Comparison of ENCODE assay signal across 11 mouse cellular contexts in the genomic region with DNA sequence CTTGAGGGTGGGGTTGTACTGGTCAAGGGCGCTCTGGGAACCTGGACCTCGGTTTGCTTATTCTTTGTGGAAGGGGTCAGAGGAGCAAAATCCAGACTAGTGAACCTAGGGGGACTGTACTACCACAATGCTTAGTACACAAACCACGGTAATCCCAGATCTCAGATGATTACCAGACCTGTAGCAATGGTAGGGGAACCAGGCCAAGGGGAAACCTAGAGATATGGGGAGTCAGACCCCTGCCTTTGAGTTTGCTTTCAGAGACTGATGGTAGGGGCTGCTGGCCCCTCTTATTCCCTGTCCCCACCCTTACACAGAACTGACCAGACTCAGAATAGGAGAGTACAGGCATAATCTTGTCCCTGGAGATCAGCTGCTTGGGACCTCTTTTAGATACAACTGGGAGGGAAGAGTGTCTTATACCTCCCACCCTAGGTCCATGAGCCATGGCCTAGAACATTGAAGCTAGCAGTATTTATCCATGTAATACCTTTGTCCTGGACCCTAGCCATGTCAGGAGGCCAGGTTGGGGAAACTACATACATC. TPM values are rescaled to one million over a fixed set of nuclear protein-coding genes. Genes with fewer than 3 reads are reported as not detected.
DNase-seq lines count a peak whose midpoint lies in the region; ATAC-seq and TF ChIP-seq lines count a peak whose summit lies in the region.
"Had no signal": no experiment of that assay in that cellular context is flagged by ENCODE, and none has a peak within 500 bp of the region (broad histone marks: within the 10 kb centered on the region; RNA-seq: fewer than 3 reads in every experiment).

No protein-coding gene starts in this region.

- H3K4me3 ChIP-seq in E14TG2a.4 (replicated peaks; ENCODE audit: low read length), result 0 out of 2 replicates have a peak overlapping the region, but pooled peaks have one; percentile 77
- peak overlapping the region; percentile 42; the same call in 1 of the 2 replicates for H3K4me3 ChIP-seq in cortical plate, adult 2 months (ENCODE audit: insufficient read depth, low read length)
- no peak overlapping the region for H3K4me3 ChIP-seq in hindbrain, embryonic 11.5 days (ENCODE audit: low read depth, low read length)
- H3K4me3 ChIP-seq in midbrain, embryonic 14.5 days (replicated peaks; ENCODE audit: low read depth, low read length), result no peak overlapping the region; the same call in 1 of the 2 replicates
- no peak overlapping the region for H3K4me3 ChIP-seq in kidney, adult 2 months (ENCODE audit: insufficient read depth, low read depth, low read length)
- H3K4me3 ChIP-seq: liver, embryonic 15.5 days had no signal

- H3K27me3 ChIP-seq in E14TG2a.4 (ENCODE audit: insufficient read depth, low read length), result peaks cover 96% of the 10 kb centered on the region
- H3K27me3 ChIP-seq in hindbrain, embryonic 11.5 days (ENCODE audit: control insufficient read depth, insufficient read depth, low read length), result peaks cover 62% of the 10 kb centered on the region
- peaks cover 68% of the 10 kb centered on the region for H3K27me3 ChIP-seq in midbrain, embryonic 14.5 days (ENCODE audit: control insufficient read depth, insufficient read depth, low read length)
- H3K27me3 ChIP-seq in kidney, adult 2 months (replicated peaks; ENCODE audit: control insufficient read depth, insufficient read depth, low read length), result peaks cover 3% of the 10 kb centered on the region; the same call in 1 of the 2 replicates

- no peak for TF ChIP-seq POLR2A in cortical plate, adult 2 months (IDR thresholded peaks at IDR 0.05; ENCODE audit: extremely low read depth, insufficient read depth, low read length)
- no peak for TF ChIP-seq POLR2A in kidney, adult 2 months (IDR thresholded peaks at IDR 0.05; ENCODE audit: low read depth, low read length)

- DNase-seq in hindbrain, embryonic 11.5 days (ENCODE audit: low spot score), result no peak
- no peak for DNase-seq in midbrain, embryonic 14.5 days
- DNase-seq in kidney, adult 2 months, result no peak
- no peak for DNase-seq in layer of hippocampus, postnatal 10 days (ENCODE audit: low spot score in 2 of 2)
- no peak for DNase-seq in gastrocnemius, adult 18-20 months (ENCODE audit: low spot score)

- H3K9ac ChIP-seq in hindbrain, embryonic 11.5 days (ENCODE audit: low read depth, low read length), result no peak overlapping the region
- no peak overlapping the region for H3K9ac ChIP-seq in midbrain, embryonic 14.5 days (replicated peaks; ENCODE audit: low read length)
- H3K9ac ChIP-seq: liver, embryonic 15.5 days had no signal

- H3K4me1 ChIP-seq in E14TG2a.4 (replicated peaks; ENCODE audit: low read depth, low read length), result peaks cover 61% of the 10 kb centered on the region
- H3K4me1 ChIP-seq in cortical plate, adult 2 months (ENCODE audit: control insufficient read depth, insufficient read depth, low read length), result no peaks in the 10 kb centered on the region
- H3K4me1 ChIP-seq in hindbrain, embryonic 11.5 days (replicated peaks; ENCODE audit: control insufficient read depth, insufficient read depth, low read length), result peaks cover 27% of the 10 kb centered on the region
- peaks cover 30% of the 10 kb centered on the region; the same call in 1 of the 2 replicates for H3K4me1 ChIP-seq in midbrain, embryonic 14.5 days (ENCODE audit: control insufficient read depth, insufficient read depth, low read length)
- H3K4me1 ChIP-seq in kidney, adult 2 months (ENCODE audit: control insufficient read depth, insufficient read depth, low read length), result 0 out of 2 replicates have a peak, but pooled peaks cover 8% of the 10 kb centered on the region

- 11% methylated on average over 3 of the region's 3 CpGs for WGBS in hindbrain, embryonic 11.5 days
- 8% methylated on average over 3 of the region's 3 CpGs for WGBS in midbrain, embryonic 14.5 days
- 47% methylated on average over 3 of the region's 3 CpGs for WGBS in kidney, adult 2 months

- no peak for TF ChIP-seq CTCF in E14TG2a.4 (conservative IDR thresholded peaks at IDR 0.05; ENCODE audit: low read length)
- no peak for TF ChIP-seq CTCF in cortical plate, adult 2 months (IDR thresholded peaks at IDR 0.05; ENCODE audit: extremely low read depth, insufficient read depth, low read length)
- TF ChIP-seq CTCF in kidney, adult 2 months (conservative IDR thresholded peaks at IDR 0.05; ENCODE audit: insufficient read depth, insufficient read length, low read depth, low read length), result no peak

- peak overlapping the region; percentile 91 for H3K4me2 ChIP-seq in hindbrain, embryonic 11.5 days (replicated peaks; ENCODE audit: low read depth, low read length)
- H3K4me2 ChIP-seq in midbrain, embryonic 14.5 days (ENCODE audit: low read length), result peak overlapping the region; percentile 95
- H3K4me2 ChIP-seq: liver, embryonic 15.5 days had no signal

- H3K36me3 ChIP-seq in E14TG2a.4 (ENCODE audit: insufficient read depth, low read length), result no peaks in the 10 kb centered on the region
- no peaks in the 10 kb centered on the region for H3K36me3 ChIP-seq in hindbrain, embryonic 11.5 days (ENCODE audit: control insufficient read depth, insufficient read depth, low read length)
- H3K36me3 ChIP-seq in midbrain, embryonic 14.5 days (ENCODE audit: control insufficient read depth, insufficient read depth, low read length), result no peaks in the 10 kb centered on the region
- H3K36me3 ChIP-seq in kidney, adult 2 months (ENCODE audit: control insufficient read depth, insufficient read depth, low read length), result no peaks in the 10 kb centered on the region
- H3K36me3 ChIP-seq: liver, embryonic 15.5 days had no signal

- ATAC-seq in hindbrain, embryonic 11.5 days (ENCODE audit: low FRiP score), result no peak
- ATAC-seq in midbrain, embryonic 14.5 days (ENCODE audit: low FRiP score, low TSS enrichment), result no peak

- H3K9me3 ChIP-seq in E14TG2a.4 (ENCODE audit: low read length), result no peaks in the 10 kb centered on the region
- H3K9me3 ChIP-seq in hindbrain, embryonic 11.5 days (ENCODE audit: control insufficient read depth, low read length), result no peaks in the 10 kb centered on the region
- no peaks in the 10 kb centered on the region for H3K9me3 ChIP-seq in midbrain, embryonic 14.5 days (ENCODE audit: control insufficient read depth, low read length)
- H3K9me3 ChIP-seq: liver, embryonic 15.5 days had no signal

- H3K27ac ChIP-seq in cortical plate, adult 2 months (ENCODE audit: insufficient read depth, low read length), result no peak overlapping the region
- H3K27ac ChIP-seq in hindbrain, embryonic 11.5 days (ENCODE audit: low read depth, low read length), result no peak overlapping the region
- no peak overlapping the region for H3K27ac ChIP-seq in midbrain, embryonic 14.5 days (replicated peaks; ENCODE audit: low read depth, low read length)
- no peak overlapping the region for H3K27ac ChIP-seq in kidney, adult 2 months (ENCODE audit: insufficient read depth, low read depth, low read length)
- H3K27ac ChIP-seq: left cerebral cortex, adult 2 months; liver, embryonic 15.5 days had no signal

RNA-seq across cellular contexts. Expression of a gene that starts 3.1 kb away (rescaled TPM):
- polyA plus RNA-seq in cortical plate, adult 2 months (2012; rRNA removed), result 22.4 and 23.4 TPM in 2 replicates
- 1.3 and 1.5 TPM in 2 replicates for polyA plus RNA-seq in hindbrain, embryonic 11.5 days (2014; fragmentation: Nextera tagmentation; extraction: Ambion mirVana)
- polyA plus RNA-seq in midbrain, embryonic 14.5 days (2014; fragmentation: Nextera tagmentation; extraction: Ambion mirVana), result 3.0 and 3.9 TPM in 2 replicates
- 9.6 and 10.3 TPM in 2 replicates for polyA plus RNA-seq in kidney, adult 2 months (2012; rRNA removed)
- 10 to 100 TPM; 36.1 to 41.9 TPM for total RNA-seq in layer of hippocampus, postnatal 10 days (2021)
- total RNA-seq in gastrocnemius, adult 18-20 months (2021), result not detected
- total RNA-seq: megakaryocyte progenitor cell, adult 5-6 weeks; neutrophil, adult 5-6 weeks had no signal

Comparison
In these comparisons a context has a peak if more than half of its experiments do, and no peak if none do; other contexts are left out.
1. H3K4me3 ChIP-seq: peak in E14TG2a.4 (single experiment) and cortical plate, adult 2 months (single experiment); none in hindbrain, embryonic 11.5 days (single experiment), midbrain, embryonic 14.5 days (single experiment) and kidney, adult 2 months (single experiment).